Mouse (Mus musculus): ENCODE measurements around the gene Kif21b.

The Kif21b gene

DNA sequence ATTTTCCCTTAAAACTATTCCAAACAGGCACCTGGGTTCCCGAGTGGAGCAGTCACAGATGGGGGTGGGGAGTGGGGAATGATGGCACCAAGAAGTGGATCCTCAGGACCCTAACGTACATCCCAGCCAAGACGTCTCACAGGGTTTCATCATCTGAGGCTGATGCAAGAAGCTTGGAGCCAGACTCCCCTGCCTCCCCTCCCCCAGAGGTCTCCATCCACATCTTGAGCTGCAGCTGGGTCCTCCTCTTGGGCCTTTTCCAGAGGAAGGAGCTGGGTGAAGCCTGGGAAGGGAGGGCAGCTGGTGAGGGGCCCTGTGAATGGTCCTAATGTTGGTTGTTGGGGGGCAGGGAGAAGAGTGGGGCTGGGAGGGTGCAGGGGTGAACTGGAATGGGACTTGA, 1.1 kb upstream of the Kif21b start:
- no peak for DNase-seq

DNA sequence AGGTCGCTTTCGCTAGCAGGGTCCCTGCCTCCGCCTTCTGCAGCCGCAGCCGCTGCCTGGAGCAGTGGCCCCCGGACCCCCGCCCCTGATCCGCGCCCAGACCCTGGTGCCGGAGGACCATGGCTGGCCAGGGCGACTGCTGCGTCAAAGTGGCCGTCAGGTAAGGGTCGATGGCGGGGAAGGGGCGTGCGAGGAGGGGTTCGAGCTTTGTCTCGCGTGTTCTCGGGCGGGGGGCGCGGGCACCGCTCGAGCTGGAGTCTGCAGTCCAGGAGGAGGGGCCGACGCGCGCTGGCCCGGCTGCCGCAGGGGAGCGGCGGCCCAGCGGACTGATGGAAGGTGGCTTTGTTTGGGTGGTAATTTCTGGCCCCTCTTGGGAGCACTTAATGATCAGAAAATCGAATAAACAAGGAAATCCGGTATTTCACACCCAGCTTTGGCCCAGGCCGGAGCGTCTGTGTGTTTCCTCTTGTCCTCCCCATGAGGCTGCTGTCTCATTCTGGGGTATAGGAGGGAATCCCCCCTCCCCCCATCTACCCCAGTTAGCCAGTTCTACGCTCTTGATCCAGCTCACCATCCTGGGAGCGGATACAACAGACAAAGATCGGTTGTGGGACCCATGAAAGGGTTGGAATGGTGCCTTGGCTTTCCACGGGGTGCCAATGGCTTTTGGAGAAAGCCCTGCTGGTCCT, 558 bp downstream of the Kif21b start:
- peak; percentile 68 for DNase-seq

DNA sequence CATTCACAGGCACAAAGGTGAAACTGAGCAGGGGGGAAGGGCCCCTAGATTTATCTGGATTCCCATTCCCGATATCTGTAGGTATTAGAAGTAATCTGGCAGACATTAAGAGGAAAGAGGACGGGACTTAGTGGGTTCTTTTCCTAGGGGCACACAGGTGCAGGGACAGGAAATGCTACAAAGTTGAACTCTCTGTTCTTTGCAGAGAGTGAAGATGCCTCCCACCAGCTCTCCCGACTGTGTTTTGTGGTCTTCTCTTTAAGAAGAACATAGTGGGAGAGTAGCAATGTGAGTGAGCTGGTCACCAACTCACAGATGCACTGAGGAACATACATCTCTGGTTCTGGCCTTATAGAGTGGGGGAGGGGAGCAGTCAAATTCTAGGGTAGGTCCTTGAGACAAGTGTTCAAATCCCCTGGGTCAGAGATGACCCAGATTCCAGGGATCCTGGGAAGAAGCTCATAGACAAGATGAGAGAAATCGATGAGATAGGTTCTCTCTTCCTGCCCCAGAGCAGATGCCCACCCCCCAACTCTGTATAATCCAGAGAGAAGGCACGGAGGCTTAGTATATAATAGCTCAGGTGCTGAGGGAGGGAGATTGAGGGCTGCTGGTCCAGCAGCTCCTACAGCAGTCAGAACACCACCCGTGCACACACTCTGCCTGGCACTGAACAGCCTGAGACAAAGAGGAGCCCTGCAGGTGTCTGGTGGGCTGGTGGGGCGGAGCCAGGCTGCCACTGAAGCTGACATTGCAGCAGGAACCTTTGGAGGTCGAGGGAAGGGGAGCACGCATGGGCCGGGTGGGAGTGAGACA, 1.4 kb downstream of the Kif21b start:
- no peak for DNase-seq

DNA sequence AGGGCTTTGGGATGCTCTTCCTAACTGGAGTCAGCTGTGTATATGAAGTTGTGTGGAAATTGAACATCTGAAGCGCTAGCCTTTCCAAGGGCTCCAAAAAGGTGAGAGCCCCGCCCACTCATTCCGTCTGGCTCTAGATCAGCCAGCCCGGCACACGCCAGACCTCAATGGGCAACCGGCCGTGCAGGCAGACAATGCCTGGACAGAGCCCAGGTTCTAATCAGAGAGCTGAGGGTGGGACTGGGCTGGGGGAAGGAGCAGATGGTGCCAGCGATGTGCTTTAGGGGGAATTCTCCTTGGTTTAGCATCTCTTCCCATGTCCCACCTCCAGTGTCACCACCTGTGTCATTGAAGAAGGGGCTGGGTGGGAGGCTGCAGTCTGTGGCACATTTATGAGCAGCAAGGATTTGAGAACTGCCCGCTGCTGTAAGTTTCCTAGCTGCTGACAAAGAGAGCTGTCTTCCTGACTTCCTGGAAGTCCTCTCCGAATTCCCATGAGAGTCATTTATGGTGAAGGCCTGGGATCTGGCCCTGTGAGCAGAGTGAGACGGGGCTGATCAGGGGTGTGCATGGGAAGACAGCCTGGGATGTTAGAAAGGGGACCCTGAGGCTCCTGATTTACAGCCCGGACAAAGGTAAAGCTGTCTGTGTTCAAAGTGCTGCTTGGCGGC, 2.5 kb downstream of the Kif21b start:
- no peak for DNase-seq

DNA sequence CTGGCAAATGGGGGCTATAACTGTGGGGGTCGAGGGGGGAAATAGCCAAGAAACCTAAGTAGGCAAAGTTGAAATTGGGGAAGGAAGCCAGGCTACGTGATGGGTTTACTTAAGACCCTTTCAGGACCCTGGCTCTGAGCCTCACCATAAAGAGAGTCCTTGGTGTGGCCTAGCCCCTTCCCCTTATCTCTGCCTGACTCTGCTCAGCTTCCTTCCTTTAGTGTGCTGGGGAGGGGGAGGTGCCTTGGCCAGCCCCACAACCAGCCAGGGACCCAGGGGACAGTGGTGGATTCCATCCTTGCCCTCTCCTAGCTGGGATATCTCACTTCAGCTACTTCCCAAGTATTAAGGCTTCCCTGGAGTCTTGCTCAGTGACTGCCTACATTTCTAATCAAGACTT, 3.4 kb downstream of the Kif21b start:
- no peak for DNase-seq

DNA sequence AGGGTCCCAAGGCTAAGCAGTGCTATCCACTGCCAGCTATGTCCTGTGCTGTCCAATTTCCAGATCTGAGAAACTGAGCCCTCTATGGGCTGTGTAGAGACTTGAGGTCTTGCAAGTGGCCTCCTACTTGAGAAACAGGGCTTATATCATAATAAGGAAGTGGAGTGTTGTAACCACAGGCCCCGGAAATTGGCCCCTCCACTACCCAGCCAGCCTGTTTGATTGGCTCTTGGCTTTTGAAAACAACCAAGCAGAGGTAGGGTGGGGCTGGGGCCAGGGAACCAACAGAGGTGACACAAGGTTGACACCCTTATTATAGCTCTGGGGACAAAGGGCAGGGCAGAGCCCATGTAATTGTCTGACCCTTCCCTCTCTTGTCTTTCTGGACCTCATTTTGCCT, 3.9 kb downstream of the Kif21b start:
- no peak for DNase-seq

DNA sequence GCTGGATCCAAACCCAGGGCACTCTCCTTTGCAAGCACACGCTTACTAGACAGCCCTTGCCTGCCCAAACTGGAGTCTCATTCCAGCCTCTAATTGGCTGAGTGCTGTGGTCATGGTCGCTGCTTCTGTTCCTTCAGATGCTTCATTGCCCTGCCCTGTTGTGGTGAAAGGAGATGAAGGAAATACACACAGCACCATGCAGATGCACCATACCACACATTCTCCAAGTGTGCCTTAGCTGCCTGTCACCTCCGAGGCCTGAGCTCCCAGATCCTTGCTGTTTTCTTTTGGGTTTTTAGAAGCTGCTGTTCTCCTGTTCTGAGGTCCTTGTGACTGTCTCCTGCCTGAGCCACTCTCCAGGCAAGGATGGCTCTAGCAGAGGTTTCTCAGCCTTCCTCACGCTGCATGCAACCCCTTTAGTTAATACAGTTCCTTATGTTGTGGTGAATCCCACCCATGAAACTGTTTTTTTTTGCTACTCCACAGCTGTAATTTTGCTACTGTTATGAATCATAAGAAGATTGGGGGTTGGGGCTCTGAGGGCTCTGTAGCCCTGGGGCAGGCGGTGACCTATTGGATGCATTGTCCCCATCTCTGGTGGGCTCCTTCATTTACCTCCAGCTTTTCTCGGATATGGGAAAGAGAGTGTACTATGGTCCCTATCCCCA, 4.7 kb downstream of the Kif21b start:
- no peak for DNase-seq

DNA sequence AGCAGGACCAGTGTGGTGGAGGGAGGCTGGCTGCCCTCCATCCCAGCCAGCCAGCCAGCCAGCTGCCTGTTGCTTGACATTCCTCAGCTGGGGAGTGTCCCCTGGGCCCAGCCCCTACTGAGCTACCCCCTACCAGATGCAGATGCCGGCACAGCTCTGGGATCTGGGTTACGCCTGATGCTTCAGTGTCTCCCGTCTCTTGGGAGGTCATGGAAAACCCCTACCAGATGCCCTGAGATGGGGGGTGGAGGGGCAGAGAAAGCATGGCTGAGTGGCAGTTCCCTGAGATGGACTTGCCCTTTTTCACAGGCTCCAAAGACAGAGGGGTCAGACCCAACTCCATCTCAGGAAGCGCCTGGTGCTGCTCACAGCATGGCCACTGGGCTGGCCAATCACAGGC, 5.4 kb downstream of the Kif21b start:
- DNase-seq = no peak

DNA sequence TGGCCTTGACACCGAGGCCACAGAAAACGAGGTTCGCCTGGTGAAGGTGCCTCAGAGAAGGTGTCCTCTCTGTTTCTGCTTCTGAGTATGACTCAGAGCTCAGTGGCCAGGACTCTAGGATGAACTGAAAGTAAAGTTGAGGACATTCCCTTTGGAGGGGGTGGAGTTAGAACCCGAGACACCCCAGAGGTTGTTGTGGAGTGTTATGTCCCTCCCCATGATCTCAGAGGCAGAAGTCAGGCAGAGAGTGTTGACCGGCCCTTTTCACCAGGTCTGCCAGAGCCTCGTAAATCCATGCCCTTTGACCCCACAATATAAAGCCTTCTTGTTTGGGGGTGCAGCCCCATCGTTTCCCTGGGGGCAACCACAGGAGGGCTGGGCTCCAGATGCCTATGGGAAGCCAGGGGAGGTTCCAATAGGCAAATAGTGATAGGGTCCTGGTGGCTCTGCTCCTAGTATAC, 5.9 kb downstream of the Kif21b start:
- no peak for DNase-seq

DNA sequence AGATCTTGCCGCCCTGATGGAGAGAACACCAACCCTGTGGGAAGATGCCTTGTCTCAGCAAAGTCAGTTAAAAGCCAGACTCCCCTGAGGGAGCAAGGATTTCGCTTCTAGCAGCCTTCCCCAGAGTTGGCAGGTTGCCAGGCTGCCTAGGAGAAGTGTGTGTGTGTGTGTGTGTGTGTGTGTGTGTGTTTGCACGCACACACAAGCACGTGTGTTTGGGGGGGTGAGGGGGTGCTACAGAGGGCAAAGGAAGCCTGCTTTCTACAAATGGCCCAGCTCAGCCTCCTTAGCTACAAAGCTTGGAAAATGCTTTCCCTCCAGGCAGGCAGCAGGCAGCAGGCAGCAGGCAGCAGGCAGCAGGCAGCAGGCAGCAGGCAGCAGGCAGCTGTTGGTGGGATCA, 6.4 kb downstream of the Kif21b start:
- peak; percentile 74 for DNase-seq

DNA sequence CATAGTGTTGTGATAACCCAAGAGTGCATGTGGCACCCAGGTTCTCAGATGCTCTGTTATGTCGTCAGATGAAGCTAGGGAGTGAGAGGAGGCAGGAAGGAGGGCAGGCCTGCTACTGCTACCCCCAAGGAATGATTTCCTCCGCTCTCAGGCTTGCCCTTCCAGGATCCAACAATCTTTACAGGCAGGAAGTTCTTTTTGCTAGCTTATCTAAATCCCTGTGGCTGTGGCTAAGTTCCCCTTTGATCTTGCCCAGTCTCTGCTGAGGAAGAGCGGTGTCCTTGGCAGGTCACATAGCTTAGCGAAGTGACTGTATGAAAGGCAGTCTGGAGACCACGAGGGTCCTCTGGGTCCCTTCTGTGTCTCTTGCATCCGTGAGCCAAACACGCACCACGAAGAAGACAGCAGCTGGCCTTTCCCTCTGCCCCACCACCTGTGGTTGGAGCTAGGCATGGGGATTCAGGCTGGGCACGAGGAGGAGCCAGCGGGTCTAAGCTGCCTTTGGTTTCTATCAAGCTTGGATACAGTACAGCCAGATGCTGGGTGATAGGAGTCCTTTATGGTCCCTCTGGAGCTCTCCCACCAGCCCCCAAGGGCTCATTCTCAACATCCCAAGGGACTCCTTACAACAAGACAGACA, 7.1 kb downstream of the Kif21b start:
- DNase-seq = no peak

DNA sequence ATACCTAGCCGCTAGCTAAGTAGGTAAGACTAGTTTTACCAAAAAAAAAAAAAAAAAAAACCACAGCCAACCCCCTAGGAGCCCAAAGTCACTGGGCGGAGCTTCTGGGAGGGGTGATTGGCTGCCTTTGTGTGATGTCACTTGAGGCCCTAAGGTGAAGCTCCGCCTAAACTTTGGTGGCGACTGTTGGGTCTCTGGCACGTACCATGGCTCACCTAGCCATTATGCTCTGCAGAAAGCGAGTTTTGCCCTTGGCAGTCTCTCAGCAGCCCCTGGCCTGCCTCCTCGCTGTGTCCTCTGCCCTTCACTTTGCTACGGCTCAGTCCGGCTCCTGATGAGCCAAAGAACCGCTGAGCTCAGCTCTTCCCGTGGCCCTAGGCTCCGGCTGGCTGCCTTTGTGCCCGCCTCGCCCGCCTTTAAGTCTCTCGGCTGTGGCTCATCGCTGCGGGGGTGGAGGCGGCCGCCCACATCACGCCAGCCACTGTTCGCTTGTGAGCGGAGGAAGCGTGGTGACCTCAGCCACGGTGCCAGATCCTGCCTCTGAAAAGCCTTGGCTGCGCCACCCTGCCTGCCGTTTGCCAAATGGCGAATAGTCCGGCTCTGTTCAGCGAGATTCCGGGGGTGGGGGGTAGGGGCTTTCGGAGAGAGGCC, 8.9 kb downstream of the Kif21b start:
- DNase-seq = peak; percentile 71

DNA sequence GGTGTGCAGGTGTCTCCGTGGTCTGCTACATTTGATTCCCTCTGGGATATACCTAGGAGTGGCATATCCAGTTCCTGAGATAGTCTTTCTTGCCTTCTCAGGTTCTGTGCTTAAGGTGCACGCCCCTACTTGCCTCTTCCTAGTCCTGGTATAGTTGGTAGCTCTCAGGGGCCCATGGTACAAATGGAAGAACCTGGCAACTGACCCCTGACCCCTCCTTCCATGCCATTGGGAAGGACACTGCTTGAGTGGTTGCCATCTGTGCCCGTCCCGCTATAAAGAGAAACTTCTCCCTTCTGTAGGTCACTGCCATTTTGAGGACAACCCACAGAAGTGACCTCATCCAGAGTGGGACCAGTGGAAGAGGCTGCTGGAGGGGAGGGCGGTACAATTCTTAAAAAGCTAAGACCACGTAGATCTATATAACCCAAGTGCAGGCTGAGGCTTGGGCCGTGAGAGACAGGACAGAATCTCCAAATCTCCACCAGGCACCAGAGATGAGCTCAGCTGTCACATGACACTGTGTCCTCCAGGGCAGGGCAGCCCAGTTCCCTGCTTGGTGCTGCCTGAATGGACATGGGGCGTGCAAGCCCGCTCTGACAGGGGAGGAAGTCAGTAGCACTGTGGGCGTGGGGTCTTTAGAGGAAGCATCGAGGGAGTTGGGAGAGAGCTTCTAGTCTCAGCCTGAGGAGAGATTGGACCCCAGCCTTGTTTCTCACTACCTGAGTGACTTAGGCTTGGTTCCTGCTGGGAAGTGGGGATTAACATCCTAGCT, 10.2 kb downstream of the Kif21b start:
- DNase-seq = no peak

DNA sequence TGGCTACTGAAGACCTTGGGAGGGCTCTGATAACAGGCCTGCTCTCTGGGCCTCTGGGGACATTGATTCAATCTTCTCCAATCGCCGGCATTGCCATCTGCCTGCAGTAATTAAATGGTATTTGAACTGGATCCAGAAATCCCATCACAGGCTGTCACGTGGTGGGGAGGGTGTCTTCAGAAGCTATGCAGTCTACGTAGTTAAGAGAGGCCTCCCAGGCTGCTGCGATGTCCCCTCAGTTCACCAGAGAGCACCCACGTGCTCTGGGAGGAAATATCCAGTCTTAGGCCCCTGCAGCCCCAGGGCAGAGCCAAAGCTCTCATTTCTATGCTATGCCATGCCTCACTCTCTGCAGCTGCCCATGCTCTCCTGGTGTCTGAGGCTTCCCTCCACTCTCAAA, 11.1 kb downstream of the Kif21b start:
- DNase-seq = no peak

DNA sequence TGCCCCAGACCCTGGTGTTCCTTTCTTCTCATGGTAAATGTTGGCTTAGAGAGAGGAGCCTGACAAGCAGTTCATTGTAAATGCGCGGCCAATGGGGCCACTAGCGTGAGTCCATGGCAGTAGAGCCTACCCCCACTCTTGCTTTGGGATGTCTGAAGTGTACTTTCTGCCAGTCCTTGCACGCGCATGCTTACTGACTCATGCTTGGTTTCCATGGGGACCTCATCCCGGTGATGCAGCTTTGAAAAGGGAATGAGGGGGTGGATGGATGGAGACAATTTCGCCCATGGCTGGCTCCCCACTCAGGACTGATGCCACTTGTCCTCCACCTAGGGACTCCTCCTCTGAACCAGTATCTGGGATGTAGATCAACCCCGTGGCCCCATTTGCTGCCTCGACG, 12.3 kb downstream of the Kif21b start:
- no peak for DNase-seq

DNA sequence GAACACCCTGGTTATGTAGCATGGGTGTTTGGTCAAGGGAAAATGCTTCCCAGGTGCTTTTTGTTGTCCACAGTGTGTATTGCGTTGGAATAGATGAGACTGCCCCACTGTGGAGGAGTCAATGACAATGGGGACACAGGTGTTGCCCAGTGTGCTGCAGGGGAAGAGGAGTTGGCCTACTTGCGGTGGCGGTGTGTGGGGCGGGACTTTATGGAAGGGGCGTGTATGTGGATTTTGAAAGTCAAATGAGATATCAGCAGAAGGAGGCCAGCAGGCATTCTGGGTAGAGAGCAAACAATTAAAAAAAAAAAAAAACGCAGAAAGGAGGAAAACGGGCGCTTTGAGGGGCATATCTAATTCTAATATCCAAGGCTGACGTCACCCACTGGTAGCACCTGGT, 18.5 kb downstream of the Kif21b start:
- DNase-seq = no peak

DNA sequence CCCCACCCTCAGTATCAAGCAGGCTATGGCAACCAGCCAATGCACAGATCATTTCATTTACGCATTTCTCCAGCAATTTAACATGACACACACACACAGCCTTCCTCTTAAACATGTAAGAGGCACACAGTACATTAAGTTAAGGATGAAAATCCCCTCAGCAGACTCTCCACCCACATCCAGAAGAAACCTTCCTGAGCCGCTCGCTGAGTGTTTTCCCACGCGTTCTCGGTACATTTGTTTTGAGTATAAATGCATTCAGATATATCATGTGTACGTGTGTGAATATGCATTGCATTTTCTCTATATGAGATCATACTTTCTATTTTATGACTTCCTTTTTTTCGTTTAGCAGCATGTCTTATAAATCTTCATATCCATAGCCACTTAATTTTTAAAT, 20.2 kb downstream of the Kif21b start:
- DNase-seq = no peak

DNA sequence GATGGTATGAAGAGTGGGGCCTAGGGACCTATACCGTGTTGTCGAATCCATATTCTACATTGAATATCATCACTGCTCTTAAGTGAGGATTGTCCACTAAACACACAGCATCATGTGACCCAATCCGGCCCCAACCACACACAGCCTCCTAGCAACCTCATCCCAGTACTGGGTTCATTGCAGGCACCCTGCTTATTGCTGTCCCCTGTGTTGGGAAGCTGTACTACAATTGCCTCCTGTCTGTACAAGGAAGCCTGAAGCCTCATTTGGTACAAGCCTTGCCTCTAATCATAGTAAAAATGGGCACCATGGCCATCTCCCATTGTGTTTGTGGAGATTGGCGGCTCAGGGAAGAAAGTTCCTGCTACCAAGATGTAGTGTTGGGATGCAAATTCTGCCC, 25.1 kb downstream of the Kif21b start:
- DNase-seq = no peak

DNA sequence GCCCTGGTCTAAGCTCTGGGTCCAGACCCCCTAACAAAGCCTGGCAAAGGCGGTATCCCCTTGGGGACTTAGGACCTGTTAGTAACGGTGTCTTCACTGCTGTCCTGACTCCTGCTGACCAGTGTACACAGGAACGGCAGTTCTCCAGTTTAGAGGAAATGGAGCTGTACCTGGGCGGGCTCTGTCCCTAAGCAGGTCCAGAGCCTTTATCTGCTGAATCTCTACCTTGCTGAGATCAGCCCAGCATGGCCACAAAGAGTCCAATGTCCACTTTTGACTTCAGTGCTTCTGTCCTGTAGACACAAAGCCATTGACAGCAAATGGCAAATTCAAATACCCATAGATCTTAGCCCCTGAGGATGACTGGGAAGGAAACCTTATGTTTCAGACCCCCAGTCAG, 25.8 kb downstream of the Kif21b start:
- DNase-seq = no peak

DNA sequence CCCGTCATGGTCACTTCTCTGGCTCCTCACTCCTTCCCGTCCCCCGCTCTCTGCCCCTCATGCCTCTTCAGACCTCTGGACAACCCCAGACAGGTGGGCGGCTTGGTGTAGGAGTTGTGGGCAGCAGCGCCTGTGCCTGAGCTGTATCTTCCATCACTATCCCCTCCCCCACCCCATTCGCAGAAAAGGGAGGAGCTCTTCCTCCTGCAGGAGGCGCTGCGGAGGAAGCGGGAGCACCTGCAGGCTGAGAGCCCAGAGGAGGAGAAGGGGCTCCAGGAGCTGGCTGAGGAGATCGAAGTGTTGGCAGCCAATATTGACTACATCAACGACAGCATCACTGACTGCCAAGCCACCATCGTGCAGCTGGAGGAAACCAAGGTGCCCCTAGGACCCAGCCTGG, 28.6 kb downstream of the Kif21b start:
- DNase-seq = no peak

DNA sequence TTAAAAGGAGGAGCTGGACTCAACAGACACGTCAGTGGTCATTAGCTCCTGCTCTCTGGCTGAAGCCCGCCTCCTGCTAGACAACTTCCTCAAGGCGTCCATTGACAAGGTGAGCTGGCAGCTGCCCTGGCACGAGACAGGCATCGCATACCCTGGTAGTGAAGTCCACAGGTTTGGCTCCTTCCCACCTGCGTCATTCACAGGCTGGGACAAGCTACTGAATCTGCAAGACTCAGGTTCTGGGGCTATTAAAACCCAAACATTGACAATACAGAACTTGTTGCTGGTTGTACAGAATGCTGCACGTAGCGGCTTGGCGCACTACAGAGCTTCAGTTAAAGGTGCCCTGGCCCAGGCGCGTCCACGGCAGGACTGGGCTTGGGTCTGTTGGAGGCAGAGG, 29.1 kb downstream of the Kif21b start:
- DNase-seq = no peak

DNA sequence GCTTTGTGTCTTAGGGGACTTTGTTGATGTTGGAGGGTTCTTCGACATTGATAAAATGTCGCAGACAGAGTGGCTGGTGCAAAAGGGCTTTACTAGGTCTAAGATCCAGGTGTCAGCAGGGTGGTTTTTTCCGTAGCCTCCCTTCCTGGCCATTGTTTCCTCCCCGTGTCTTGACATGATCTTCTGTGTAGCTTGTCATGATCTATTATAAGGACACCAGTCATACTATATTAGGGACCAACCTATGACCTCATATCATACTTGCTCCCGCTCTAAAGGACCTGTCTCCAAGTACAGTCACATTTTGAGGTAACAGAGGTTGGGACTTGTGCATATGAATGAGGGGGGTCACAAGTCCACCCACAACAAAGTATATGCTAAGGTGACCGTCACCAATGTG, 29.7 kb downstream of the Kif21b start:
- no peak for DNase-seq
